Mouse (Mus musculus): Measurements from ENCODE around the gene Bclaf1. TPM values are rescaled to one million over a fixed set of nuclear protein-coding genes. Genes with fewer than 3 reads are reported as not detected.

Bclaf1 gene
- polyA plus RNA-seq, 1 experiment from 2014 or later: 116 TPM

- Histone ChIP-seq H3K4me1 (no peaks in the 10 kb centered on the region), H3K27ac (no peak overlapping the region), H3K36me3 (no peaks in the 10 kb centered on the region), H3K9me3 (no peaks in the 10 kb centered on the region), H3K27me3 (ENCODE audit: insufficient read depth, poor library complexity, severe bottlenecking) (no peaks in the 10 kb centered on the region), H3K4me3 (no peak overlapping the region)
- WGBS: 46% methylated on average over 3 of the region's 3 CpGs
- no peak for DNase-seq (ENCODE audit: low spot score)
These were observed 78.3 kb downstream of the Bclaf1 start for GRCm38 (mm10) chr10:20390568-20390967.

Small RNA genes lying within 50 kb of the gene (microRNA-seq; reads per million reads assigned to microRNA genes)
- gene Mir6413: not detected

Other genes with a start within 250 kb of the Bclaf1 start
- gene Map7, start 164.0 kb upstream of the Bclaf1 start, polyA plus RNA-seq (2016; fragmentation: Nextera tagmentation; extraction: Ambion mirVana): 3.8 and 4.8 TPM in 2 replicates
- 2.4 and 2.8 TPM in 2 replicates for gene Mtfr2, start 35.3 kb downstream of the Bclaf1 start, polyA plus RNA-seq (2016; fragmentation: Nextera tagmentation; extraction: Ambion mirVana)